Mouse (Mus musculus) myocyte (in vitro differentiated cells): ENCODE measurements around the gene Pdpk1.

Experiments used
- CEBPB ChIP-seq: IDR thresholded peaks from 2 replicates; pipeline ENCODE4 v1.6.1; 2011; ENCODE audit warnings: mild to moderate bottlenecking, moderate library complexity; ENCODE audit not compliant: poor library complexity, insufficient read depth, severe bottlenecking
- POLR2A ChIP-seq: IDR thresholded peaks from one replicate; pipeline ENCODE4 v1.6.1; 2011; ENCODE audit warnings: low read depth, mild to moderate bottlenecking, control low read depth, moderate library complexity; ENCODE audit not compliant: insufficient read length
- USF1 ChIP-seq: IDR thresholded peaks from one replicate; pipeline ENCODE4 v1.6.1; 2011; ENCODE audit warnings: low read depth, mild to moderate bottlenecking, control low read depth, moderate library complexity

DNA sequence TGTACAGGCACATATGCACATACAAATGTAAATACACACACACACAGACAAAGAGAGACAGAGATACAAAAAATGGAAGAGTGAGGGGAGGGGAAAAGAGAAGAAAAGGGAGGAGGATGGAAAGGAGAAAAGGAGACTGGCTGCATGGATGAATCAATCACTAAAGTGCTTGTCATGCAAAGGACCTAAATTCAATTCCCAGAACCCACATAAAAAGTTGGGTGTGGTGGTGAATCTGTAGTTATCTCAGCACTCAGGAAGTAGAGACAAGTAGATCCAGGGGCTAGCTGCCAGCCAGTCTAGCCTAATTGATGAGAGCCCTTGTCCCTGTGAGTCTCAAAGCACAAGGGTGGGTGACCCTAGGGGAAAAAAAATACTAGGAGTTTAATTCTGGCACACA, 16.7 kb downstream of the Pdpk1 start:
- no peak for TF ChIP-seq POLR2A
- TF ChIP-seq USF1, result no peak
- no peak for TF ChIP-seq CEBPB
